Mouse (Mus musculus): ENCODE measurements around the gene 1700013G24Rik.
"Not testable (repeated sequence)": the region's sequence is repeated elsewhere in the genome, so short reads cannot be mapped to it uniquely, and the experiment has no call there.

1700013G24Rik gene

DNA sequence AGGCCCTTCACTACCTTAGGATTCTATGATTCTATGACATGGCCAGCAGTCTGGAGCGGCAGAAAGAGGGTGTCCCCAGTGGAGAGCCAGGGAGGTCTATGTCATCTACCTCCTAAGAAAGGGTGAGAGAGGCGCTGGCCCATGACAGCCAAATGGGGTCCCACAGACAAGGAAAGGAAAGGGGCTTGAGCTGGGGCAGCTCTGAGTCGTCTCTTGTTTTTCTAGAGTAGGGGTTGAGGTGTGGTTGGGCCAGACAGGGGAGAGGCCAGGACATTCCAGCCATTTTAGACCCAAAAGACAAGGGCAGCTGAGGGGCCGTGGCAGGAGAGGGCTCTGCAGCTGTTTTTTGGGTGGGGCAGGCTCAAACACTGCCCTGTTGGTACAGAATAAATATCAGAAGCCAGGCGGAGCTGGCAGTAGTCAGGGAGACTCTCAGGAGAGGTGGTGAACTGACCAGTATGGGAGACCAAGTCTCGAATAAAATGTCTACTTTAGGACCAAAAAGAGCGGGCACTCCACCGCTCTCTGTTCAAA, at the start of gene 1700013G24Rik:
1700013G24Rik (plus strand) TSS at position 51 of the 534 bp plus-strand sequence.
- DNase-seq (ENCODE audit: low spot score): no peak

DNA sequence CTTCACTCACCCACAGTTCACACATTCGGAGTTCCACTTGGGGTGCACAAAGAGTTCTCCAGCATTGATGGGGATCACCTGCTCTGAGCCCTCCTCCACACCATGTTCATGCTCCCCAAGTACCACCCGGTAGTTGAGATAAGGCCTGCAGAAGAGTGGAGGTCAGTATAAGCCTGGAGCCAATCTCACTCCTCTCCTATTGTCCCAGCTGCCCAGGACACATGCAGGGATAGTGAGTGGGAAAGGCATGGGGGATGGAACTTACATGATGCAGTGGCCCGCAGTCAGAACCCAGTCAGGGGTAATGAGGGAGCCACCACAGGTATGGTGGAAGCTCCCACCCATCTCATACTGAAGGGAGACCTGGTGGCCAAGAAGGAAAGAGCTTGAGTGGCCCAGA, 47.5 kb upstream of the 1700013G24Rik start:
- DNase-seq (ENCODE audit: low spot score): no peak

DNA sequence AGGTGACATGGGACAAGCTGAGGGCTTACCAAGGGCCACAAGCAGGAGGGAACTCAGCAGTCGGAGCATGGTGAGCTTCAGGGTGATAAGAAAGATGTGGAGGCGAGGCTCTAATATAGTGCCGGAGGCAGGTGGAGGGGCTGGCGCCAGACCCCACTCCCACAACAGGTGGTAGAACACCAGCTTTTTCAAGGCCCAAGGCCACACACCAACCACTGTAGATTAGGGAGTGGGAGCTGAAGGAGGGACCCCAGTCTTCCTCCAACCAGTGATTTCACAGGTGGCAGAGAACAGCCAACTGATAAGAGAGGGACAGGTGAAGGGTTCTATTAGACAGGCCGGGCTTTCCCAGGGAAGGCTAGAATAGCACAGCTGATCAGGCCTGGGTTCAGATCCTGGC, 43.4 kb upstream of the 1700013G24Rik start, which contains the start of gene Cela3a:
Cela3a (minus strand) TSS at position 101 of the 400 bp plus-strand sequence.
- DNase-seq (ENCODE audit: low spot score): no peak

DNA sequence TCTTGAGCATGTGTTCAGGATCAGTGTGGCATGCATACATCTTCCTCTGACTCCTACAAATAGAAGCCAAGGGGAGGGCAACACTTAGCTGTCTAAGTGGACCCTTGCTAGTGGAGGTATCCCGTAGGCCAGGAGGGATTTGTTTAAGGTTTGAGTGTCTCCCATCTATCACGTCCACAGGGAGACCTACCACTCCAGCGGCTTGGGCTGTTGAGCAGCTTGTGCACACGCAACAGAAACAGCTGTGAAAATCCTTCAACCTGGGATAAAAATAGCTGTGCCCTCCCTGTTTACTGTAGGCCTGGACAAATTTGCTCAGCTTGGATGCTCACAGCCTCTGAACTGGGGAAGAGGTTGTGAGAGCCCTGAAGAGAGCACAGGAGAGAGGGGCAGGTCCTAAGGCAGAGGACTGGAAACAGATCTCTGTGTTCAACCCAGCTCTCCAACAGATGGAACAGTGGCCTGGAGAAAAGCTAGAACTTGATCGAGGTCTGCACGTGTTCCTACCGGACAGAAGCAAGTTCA, 40.8 kb upstream of the 1700013G24Rik start:
- not testable (repeated sequence) for DNase-seq (ENCODE audit: low spot score)

DNA sequence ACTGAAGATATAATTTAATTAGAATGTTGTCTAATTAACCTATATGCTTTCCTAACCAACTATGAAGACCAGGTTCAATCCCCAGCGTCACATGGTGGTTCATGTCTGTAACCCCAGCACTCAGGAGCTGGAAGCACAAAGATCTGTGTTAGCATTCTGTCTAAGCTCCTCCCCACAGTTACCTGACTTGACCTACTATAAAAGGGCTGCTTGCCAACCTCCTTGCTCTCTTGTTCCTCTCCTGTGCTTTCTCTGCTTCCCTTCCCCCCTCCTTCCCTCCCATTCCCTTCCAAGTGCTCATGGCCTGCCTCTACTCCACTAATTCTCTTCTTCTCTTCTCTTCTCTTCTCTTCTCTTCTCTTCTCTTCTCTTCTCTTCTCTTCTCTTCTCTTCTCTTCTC, 38.1 kb upstream of the 1700013G24Rik start:
- DNase-seq (ENCODE audit: low spot score): no peak

DNA sequence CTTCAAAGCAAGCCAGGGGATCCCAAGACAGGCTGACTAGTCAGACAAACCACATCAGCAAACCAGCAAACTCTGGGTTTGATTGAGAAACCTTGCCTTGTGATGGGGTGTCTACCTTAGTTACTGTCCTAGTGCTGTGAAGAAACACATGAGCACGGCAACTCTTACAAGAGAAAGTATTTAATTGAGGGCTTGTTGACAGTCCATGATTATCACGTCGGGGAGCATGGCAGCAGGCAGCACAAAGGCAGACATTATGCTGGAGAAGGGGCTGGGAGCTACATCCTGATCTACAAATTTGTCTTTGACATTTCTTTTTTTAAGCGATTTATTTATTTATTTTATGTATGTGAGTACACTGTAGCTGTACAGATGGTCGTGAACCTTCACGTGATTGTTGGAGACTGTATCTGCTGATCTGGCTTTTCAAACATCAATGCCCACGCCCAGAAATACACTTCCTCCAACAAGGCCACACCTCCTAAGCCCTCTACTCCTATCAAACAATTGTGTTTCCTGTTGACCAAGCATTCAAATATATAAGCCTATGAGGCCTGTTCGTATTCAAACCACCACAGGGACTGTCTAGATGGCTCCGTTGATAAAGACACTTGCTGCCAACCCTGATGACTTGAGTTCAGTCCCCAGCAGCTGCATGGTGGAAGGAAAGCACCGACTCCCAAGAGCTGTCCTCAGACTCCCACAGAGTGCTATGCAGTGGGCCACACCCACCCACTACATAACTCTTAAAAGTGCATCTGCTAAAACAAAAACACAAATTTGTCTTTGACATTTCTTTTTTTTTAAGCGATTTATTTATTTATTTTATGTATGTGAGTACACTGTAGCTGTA, 35.1 kb upstream of the 1700013G24Rik start:
- no peak for DNase-seq (ENCODE audit: low spot score)

DNA sequence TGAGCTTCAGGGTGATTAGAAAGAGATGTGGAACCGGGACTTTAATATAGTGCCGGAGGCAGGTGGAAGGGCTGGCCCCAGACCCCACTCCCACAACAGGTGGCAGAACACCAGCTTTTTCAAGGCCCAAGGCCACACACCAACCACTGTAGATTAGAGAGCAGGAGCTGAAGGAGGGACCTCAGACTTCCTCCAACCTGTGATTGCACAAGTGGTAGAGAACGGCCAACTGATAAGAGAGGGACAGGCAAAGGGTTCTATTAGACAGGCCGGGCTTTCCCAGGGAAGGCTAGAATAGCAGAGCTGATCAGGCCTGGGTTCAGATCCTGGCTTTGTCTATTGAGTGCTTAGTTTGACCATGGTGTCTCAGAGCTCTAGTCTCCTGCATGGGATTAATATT, 22.6 kb upstream of the 1700013G24Rik start, which contains the start of gene Cela3b:
Cela3b (minus strand) TSS at position 39 of the 400 bp plus-strand sequence.
- DNase-seq (ENCODE audit: low spot score): no peak

DNA sequence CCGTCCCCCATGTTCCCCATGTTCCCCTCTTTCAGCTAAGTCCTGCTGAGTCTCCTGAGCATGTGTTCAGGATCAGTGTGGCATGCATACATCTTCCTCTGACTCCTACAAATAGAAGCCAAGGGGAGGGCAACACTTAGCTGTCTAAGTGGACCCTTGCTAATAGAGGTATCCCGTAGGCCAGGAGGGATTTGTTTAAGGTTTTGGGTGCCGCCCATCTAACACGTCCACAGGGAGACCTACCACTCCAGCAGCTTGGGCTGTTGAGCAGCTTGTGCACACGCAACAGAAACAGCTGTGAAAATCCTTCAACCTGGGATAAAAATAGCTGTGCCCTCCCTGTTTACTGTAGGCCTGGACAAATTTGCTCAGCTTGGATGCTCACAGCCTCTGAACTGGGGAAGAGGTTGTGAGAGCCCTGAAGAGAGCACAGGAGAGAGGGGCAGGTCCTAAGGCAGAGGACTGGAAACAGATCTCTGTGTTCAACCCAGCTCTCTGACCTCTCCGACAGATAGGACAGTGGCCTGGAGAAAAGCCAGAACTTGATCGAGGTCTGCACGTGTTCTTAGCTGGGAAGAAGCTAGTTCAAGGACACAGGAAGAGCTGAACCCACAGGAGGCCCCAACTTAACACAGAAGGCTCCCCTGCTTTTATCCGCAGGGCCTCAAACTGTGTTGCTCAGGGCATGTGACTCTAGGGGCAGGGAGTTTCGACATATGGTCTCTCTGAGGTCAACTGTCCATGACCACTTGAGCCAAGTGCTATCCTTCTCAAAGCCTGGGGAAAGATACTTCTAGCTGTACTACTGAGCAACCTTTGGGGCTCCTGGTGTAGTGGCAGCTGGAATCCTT, 20.2 kb upstream of the 1700013G24Rik start:
- DNase-seq (ENCODE audit: low spot score): not testable (repeated sequence)

DNA sequence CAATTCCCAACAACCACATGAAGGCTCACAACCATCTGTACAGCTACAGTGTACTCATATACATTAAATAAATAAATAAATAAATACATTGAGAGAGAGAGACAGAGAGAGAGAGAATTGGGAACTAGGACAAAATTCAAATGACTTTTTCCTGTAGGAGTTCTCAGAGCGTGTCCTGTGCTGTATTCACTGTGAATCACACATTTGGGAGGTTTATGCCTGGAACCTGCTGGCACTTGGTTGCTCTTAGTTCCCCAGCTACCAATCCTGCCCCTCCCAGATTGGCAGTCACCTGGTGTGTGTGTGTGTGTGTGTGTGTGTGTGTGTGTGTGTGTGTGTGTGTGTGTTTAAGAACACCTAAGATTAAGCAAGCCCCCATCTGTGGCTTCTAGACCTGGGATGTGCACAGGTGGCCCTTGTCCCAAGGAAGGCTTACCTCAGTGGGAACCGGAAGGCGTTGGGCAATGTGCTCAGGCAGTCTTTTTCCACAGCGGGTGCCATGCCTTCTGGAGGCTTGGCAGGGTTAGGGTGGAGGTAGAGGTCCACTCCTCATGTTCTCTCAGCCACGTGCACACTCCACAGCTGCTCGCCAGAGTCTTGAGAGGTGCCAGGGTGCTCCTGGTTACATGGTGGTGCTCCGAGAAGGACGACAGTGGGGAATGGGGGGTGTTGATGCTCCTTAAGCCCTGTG, 16.0 kb upstream of the 1700013G24Rik start:
- no peak for DNase-seq (ENCODE audit: low spot score)

DNA sequence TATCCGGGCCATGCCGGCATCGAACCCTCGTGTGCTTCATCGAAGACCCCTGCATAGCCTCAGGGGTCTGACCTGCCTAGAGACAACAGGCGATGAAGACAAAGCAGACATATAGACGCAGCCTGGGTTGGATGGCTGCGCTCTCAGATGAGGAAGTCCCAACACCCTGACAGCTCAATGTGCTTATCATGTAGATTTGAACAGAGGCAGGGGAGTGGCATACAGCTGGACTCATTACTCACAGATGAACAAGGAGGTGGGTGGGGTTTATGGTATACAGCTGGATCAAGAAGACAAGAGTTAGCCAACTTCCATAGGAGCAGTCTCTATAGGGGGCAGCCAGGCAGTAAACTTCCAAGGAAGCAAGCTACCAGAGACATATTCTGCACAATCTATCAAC, 14.2 kb upstream of the 1700013G24Rik start:
- DNase-seq (ENCODE audit: low spot score): no peak

DNA sequence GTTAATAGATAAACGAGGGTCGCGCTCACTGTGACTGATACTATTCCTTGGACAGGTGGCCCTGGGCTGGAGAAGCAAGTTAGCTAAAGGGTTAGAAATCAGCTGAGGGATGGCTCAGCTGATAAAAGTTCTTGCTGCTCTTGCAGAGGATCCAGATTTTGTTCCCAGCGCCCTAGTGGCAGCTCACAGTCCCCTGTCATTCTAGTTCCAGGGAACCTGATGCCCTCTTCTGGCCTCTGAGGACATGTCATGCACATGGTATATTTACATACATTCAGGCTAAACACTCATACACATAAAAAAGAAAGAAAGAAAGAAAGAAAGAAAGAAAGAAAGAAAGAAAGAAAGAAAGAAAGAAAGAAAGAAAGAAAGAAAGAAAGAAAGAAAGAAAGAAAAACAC, 11.8 kb upstream of the 1700013G24Rik start:
- DNase-seq (ENCODE audit: low spot score): no peak

DNA sequence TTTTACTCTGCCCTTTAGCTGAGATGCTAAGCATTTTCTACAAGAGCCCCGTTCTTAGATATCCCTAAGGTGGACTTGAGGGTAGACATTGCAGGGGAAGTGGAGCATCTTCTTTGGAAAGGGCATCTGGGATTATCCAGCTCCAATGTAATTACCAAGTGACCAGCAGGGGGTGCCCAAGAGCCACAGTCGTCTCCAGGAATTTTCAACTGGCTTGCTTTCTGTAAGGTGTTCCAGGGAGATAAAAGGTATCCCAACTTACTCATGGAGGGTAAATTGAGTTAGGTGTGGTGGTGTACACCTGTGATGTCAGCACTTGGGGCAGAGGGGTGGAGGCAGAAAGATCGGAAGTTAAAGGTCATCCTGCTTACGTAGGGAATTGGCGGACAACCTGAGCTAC, 9.5 kb upstream of the 1700013G24Rik start:
- DNase-seq (ENCODE audit: low spot score): peak; percentile 69

DNA sequence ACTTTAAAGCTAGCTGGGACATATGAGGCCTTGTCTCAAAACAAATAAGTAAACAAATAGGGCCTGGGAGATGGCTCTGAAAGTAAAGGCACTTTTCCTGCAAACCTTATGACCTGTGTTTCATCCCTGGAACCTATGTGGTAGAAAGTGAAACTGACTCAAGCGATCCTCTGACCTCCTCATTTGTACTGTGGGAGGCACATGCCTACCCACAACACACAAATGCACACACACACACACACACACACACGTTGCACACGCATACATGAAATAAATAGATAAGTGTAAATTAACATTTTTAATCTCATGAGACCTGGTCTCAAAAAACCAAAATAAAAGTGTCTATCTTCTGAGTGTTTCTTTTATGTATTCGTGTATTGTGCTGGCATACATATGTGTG, 7.2 kb upstream of the 1700013G24Rik start:
- DNase-seq (ENCODE audit: low spot score): no peak

DNA sequence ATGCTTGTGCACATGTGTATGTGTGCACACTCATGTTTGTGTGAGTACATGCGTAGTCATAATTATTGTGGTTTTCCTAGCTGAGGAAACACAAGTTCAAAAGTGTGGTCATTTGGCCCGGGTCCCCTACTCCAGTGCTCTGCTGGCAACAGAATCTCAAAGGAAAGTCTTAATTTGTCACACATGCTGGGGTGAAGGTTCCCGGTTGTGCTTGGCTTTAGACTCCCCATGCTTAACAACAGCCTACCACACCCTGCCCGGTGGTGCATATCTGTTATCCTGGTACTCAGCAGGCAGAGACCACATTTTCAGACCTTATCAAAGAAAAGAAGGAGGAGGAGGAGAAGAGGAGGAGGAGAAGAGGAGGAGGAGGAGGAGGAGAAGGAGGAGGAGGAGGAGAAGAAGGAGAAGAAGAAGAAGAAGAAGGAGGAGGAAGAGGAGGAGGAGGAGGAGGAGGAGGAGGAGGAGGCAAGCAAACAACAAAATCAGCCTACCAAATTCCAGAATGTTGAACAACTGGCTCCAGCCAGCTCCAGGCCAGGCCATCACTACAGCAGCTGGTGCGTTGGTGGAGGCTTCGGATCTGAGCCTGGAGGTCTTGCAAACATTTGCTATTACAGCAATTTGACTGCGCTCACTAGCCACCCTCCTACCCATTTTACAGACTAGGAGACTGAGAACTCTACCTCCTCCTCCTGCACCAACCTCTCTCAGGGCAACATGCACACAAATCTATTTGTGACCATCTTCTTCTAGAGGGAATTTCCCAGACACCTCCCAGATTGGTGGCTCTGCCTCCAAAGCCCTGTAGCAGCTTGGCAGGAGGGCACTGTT, 5.5 kb upstream of the 1700013G24Rik start:
- DNase-seq (ENCODE audit: low spot score): no peak

DNA sequence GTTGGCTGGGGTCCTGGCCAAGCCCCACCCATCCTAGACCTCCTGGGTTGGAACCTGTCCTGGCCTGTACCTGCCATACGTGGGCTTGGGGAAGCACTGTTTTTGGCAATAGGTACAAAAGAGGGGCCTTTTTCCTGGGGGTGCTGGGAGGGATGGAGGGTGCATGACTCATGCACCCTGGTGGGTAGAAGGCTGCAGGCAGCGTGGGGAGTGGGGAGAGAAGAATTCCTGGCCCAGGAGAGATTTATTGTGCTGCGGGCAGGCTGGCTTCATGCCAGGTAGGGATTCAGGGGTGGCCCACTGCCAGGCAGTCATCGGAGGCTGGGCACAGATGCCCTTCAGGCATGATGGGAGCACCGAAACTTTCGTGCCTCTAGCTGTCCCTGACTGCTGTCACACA, 4.9 kb upstream of the 1700013G24Rik start:
- DNase-seq (ENCODE audit: low spot score): peak; percentile 60

DNA sequence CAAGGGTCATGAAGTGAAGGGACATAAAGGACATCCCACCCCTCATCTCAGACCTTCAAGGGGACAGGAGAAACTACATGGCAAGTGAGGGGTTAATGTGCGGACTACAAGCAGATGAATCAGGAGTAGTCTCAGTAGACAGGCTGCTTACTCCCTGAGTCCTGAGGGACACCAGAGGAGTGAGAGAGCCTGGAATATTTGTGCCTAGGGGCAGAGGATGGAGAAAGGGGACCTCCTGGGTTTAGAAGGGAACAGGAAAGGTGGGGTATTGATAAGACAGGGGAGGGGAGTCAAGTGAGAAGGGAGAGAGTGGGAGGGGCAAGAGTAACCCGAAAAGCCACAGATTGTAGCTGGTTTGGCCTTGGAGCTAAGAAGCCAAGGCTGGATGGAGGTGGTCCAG, 4.4 kb upstream of the 1700013G24Rik start:
- DNase-seq (ENCODE audit: low spot score): no peak

DNA sequence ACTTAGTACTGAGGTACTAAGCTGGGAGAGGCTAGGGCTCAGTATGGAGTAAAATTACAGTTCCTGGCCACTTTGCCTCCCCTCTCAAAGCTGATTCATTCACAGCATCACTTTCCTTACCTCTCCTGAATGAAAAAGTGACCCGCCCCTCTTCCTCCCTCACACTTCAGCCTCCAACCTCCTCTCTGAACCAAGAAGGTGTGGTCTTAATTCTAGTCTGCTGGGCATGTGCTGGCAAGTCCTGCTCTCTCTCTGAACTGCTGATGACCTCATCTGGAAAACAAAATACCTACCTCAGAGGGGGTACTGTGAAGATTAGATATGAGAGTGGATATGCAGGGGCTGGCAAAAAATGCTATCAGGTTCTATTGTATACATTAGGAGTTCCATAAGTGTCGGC, 4.0 kb upstream of the 1700013G24Rik start:
- no peak for DNase-seq (ENCODE audit: low spot score)

DNA sequence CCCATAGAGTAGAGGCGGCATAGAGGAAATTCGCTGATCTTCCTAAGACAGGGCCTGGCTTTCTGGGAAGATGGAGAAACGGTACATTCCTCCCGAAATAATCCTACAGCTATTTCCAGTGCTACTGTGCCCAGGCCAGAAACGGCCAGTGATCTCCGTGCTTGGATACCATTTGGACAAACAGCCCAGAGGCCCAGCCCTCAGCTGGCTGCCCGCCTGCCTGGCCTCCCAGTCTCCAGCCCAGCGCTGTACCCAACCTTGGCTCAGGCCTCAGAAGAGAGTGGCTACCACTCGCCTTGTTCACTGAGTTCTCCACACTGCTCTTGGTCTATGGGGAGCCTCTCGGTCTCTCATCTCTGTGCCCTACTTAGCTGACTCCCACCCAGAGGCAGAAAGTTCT, 3.4 kb upstream of the 1700013G24Rik start:
- no peak for DNase-seq (ENCODE audit: low spot score)

DNA sequence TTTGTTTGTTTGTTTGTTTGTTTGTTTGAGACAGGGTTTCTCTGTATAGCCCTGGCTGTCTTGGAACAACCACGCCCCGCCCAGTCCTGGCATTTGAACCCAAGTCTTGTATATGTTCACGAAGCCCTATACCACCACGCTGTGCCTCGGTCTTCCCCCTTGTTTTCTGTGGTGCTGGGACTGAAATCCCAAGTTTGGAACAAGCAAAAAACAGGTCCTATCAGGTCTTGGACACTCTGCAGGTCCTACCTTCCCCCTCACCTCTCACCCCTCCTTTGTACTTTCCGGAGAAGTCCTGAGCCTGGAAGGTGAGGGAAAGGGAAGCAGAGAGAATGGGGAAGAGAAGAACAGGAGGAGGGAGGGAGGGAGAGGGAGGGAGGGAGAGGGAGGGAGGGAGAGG, 894 bp upstream of the 1700013G24Rik start:
- no peak for DNase-seq (ENCODE audit: low spot score)

DNA sequence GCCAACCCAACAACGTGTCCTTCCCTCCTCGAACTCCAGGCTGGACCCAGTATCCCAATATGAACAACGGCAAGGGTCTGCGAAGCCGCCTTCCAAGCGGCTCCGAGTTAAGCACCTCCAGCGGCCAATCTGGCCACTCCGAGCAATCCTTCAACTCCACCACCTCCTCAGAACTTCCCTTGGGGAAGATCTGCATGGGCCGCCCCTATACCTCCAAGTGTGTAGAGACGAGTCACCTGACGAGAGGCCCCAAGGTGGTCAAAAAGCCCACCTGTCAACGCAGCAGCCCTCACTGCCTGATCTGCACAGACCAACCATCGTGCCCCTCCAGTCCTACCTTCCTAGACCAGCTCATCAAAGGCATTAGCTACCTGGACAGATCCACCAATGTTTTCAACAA, 1.5 kb downstream of the 1700013G24Rik start:
- no peak for DNase-seq (ENCODE audit: low spot score)

DNA sequence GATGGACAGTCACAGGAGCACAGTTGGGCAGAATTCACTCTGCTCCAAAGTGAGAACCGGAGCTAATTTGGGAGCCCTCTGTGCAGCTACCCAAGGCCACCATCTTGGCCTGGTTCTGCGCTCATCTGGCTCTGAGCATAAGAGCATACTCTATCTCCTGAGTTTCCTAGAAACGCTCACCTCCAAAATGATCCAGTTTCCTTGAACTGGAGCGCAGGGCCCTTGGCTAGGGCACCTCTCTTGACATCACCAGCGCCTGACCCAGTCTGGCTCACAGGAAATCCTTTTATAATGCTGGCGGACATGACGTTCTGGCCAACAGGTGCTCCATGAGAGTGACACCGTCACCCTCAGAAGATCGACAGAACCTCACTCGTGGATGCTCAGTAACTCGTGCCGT, 3.5 kb downstream of the 1700013G24Rik start:
- no peak for DNase-seq (ENCODE audit: low spot score)
